Mouse (Mus musculus) liver, postnatal 0 days (tissue): ENCODE measurements around the gene Flcn. TPM values are rescaled to one million over a fixed set of nuclear protein-coding genes. Genes with fewer than 3 reads are reported as not detected.

Source experiments
- ATAC-seq: fragments of 200-750 bp; cut with Nextera tagmentation; 2 replicates; pipeline ENCODE4 v1.8.0; 2017; ENCODE audit warnings: mild to moderate bottlenecking, moderate library complexity
- DNase-seq: peaks from one replicate; pipeline ENCODE4 v3.0.0-alpha.2; 2016
- H3K27ac ChIP-seq: fragments of 300-500 bp; sonication (generic); 2 replicates; pipeline ENCODE4 v1.5.1; 2014; ENCODE audit warnings: antibody characterized with exemption, moderate library complexity, mild to moderate bottlenecking, low read depth
- H3K27me3 ChIP-seq: fragments of 300-500 bp; sonication (generic); 2 replicates; pipeline ENCODE4 v1.6.1; 2014; ENCODE audit warnings: low read length, control low read depth, mixed read lengths; ENCODE audit not compliant: insufficient read depth
- H3K36me3 ChIP-seq: fragments of 300-500 bp; sonication (generic); replicated peaks from 2 replicates; pipeline ENCODE4 v1.6.1; 2014; ENCODE audit warnings: mild to moderate bottlenecking, control low read depth, low read length, moderate library complexity, mixed read lengths; ENCODE audit not compliant: insufficient read depth
- H3K4me1 ChIP-seq: fragments of 300-500 bp; sonication (generic); 2 replicates; pipeline ENCODE4 v1.6.1; 2014; ENCODE audit warnings: antibody characterized with exemption, mild to moderate bottlenecking, control low read depth; ENCODE audit not compliant: insufficient read depth
- H3K4me2 ChIP-seq: fragments of 300-500 bp; sonication (generic); 2 replicates; pipeline ENCODE4 v1.6.1; 2014; ENCODE audit warnings: low read depth, mild to moderate bottlenecking, low read length, moderate library complexity, mixed read lengths
- H3K4me3 ChIP-seq: fragments of 300-500 bp; sonication (generic); 2 replicates; pipeline ENCODE4 v1.5.1; 2014; ENCODE audit warnings: low read depth, low read length
- H3K9ac ChIP-seq: fragments of 300-500 bp; sonication (generic); replicated peaks from 2 replicates; pipeline ENCODE4 v1.6.1; 2014; ENCODE audit warnings: mild to moderate bottlenecking, moderate library complexity
- H3K9me3 ChIP-seq: fragments of 300-500 bp; sonication (generic); 2 replicates; pipeline ENCODE4 v1.6.1; 2016; ENCODE audit warnings: mild to moderate bottlenecking, control low read depth, low read length, mixed read lengths
- CTCF ChIP-seq: sonication (generic); IDR thresholded peaks from 2 replicates; pipeline ENCODE4 v1.5.1; 2016; ENCODE audit warnings: antibody characterized with exemption, low read depth
- EP300 ChIP-seq: IDR thresholded peaks from 2 replicates; pipeline ENCODE4 v1.6.1; 2016; ENCODE audit warnings: antibody characterized with exemption, low read depth, mild to moderate bottlenecking
- WGBS: fragments of 180-500 bp; shearing (Covaris S2); extraction: QIAGEN DNeasy Blood & Tissue Kit; methylation state at CpG from one replicate; pipeline ENCODE4 v1.1.7; 2014; ENCODE audit not compliant: insufficient replicate concordance; 5-methylcytosine and 5-hydroxymethylcytosine counted together
- polyA plus RNA-seq: library from polyadenylated mRNA; unstranded; fragments of >200 nt; fragmentation: Nextera tagmentation; extraction: Ambion mirVana; gene quantifications from 2 replicates; pipeline ENCODE4 v1.2.1, GENCODE M21; 2015

Flcn gene
- polyA plus RNA-seq, 1 experiment from 2014 or later, result 13.9 TPM

GRCm38 (mm10) chr11:59769738-59770137 is 40.1 kb downstream of the Flcn start:
- no peak overlapping the region for H3K9ac ChIP-seq
- DNase-seq, result no peak
- no peaks in the 10 kb centered on the region for H3K27me3 ChIP-seq
- H3K9me3 ChIP-seq, result no peaks in the 10 kb centered on the region
- no peaks in the 10 kb centered on the region for H3K4me1 ChIP-seq
- no peak for ATAC-seq
- no peak overlapping the region for H3K4me2 ChIP-seq
- peaks cover 52% of the 10 kb centered on the region for H3K36me3 ChIP-seq
- H3K27ac ChIP-seq, result no peak overlapping the region
- H3K4me3 ChIP-seq, result no peak overlapping the region
- 74% methylated on average over 6 of the region's 6 CpGs for WGBS
- TF ChIP-seq CTCF (no peak), EP300 (no peak)

- peaks cover 54% of the 10 kb centered on the region for H3K36me3 ChIP-seq
- 93% methylated on average over 2 of the region's 2 CpGs for WGBS
- no peak for DNase-seq
These were observed 40.5 kb downstream of the Flcn start for GRCm38 (mm10) chr11:59769307-59769706.

GRCm38 (mm10) chr11:59760796-59761195 is 49.0 kb downstream of the Flcn start:
- ATAC-seq, result no peak
- no peak overlapping the region for H3K27ac ChIP-seq
- no peak overlapping the region for H3K4me3 ChIP-seq
- peaks cover 70% of the 10 kb centered on the region for H3K36me3 ChIP-seq
- H3K9me3 ChIP-seq, result no peaks in the 10 kb centered on the region
- TF ChIP-seq CTCF (no peak), EP300 (no peak)
- H3K27me3 ChIP-seq, result no peaks in the 10 kb centered on the region
- DNase-seq, result no peak
- no peak overlapping the region for H3K4me2 ChIP-seq
- H3K9ac ChIP-seq, result no peak overlapping the region
- 85% methylated on average over 6 of the region's 6 CpGs for WGBS
- no peaks in the 10 kb centered on the region for H3K4me1 ChIP-seq

More at GRCm38 (mm10) chr11:59769307-59769706, 40.5 kb downstream of the Flcn start:
- H3K4me2 ChIP-seq, result no peak overlapping the region
- no peaks in the 10 kb centered on the region for H3K27me3 ChIP-seq
- no peak for TF ChIP-seq EP300
- no peak for TF ChIP-seq CTCF
- no peaks in the 10 kb centered on the region for H3K9me3 ChIP-seq
- no peak overlapping the region for H3K27ac ChIP-seq
- no peak overlapping the region for H3K9ac ChIP-seq
- no peaks in the 10 kb centered on the region for H3K4me1 ChIP-seq
- ATAC-seq, result no peak
- no peak overlapping the region for H3K4me3 ChIP-seq

- ATAC-seq, result no peak; the same call in 1 of the 2 replicates
- no peaks in the 10 kb centered on the region for H3K4me1 ChIP-seq
- DNase-seq, result no peak
- no peaks in the 10 kb centered on the region for H3K27me3 ChIP-seq
- H3K36me3 ChIP-seq, result peaks cover 72% of the 10 kb centered on the region
- H3K4me2 ChIP-seq, result no peak overlapping the region
- H3K4me3 ChIP-seq, result no peak overlapping the region
- TF ChIP-seq EP300 (no peak), CTCF (no peak)
- no peaks in the 10 kb centered on the region for H3K9me3 ChIP-seq
- WGBS, result 64% methylated on average over 2 of the region's 2 CpGs
- H3K9ac ChIP-seq, result no peak overlapping the region
- H3K27ac ChIP-seq, result no peak overlapping the region
These were observed 50.2 kb downstream of the Flcn start for GRCm38 (mm10) chr11:59759626-59760025.

GRCm38 (mm10) chr11:59759178-59759577 is 50.6 kb downstream of the Flcn start:
- H3K27ac ChIP-seq, result no peak overlapping the region
- WGBS, result 77% methylated on average over 4 of the region's 4 CpGs
- no peaks in the 10 kb centered on the region for H3K9me3 ChIP-seq
- no peak for DNase-seq
- H3K36me3 ChIP-seq, result peaks cover 69% of the 10 kb centered on the region
- H3K4me3 ChIP-seq, result no peak overlapping the region
- ATAC-seq, result no peak
- no peak overlapping the region for H3K4me2 ChIP-seq
- H3K4me1 ChIP-seq, result no peaks in the 10 kb centered on the region
- no peak for TF ChIP-seq CTCF
- no peak for TF ChIP-seq EP300
- no peaks in the 10 kb centered on the region for H3K27me3 ChIP-seq
- no peak overlapping the region for H3K9ac ChIP-seq

- Histone ChIP-seq H3K27me3 (no peaks in the 10 kb centered on the region), H3K9me3 (no peaks in the 10 kb centered on the region), H3K36me3 (peaks cover 67% of the 10 kb centered on the region), H3K9ac (no peak overlapping the region), H3K27ac (no peak overlapping the region), H3K4me1 (no peaks in the 10 kb centered on the region), H3K4me2 (no peak overlapping the region), H3K4me3 (no peak overlapping the region)
- TF ChIP-seq CTCF, result no peak
- TF ChIP-seq EP300, result no peak
- DNase-seq (no peak), ATAC-seq (no peak)
- WGBS, result 79% methylated on average over 9 of the region's 9 CpGs
These were observed 51.4 kb downstream of the Flcn start for GRCm38 (mm10) chr11:59758191-59758985.
